Mouse (Mus musculus) heart, postnatal 14 days (tissue): ENCODE data around the gene Fam222a. TPM values are rescaled to one million over a fixed set of nuclear protein-coding genes. Genes with fewer than 3 reads are reported as not detected.
A peak's percentile ranks its signal among the peaks of the same experiment; 100 is the strongest.

ENCODE experiments used
- DNase-seq, 2 experiments: peaks; one replicate each; pipeline ENCODE4 v3.0.0; 2021 to 2022
- intact Hi-C: fragments of 180-260 bp; cut with DNase I; formaldehyde crosslinking; loops from one replicate; pipeline ENCODE4 v1.15.1; 2025
- long read RNA-seq, 2 experiments: library from polyadenylated mRNA; stranded (forward); transcript quantifications; one replicate each; pipeline ENCODE4 v2.0.0; 2021
- total RNA-seq, 2 experiments: library from RNA; stranded (reverse); gene quantifications; 2 replicates each; pipeline ENCODE4 v1.2.3; 2021

Gene Fam222a
- 1 to 10 TPM; 3.2 to 5.4 TPM for total RNA-seq
- long read RNA-seq, experiment 1, transcript Fam222a-201 (3 exons, 2,930 nt) = major isoform, 6 of 10 reads
- long read RNA-seq, experiment 1, partial matches to known transcripts = 3 of 10 reads
- long read RNA-seq, experiment 1, other reads (novel, unspliced or antisense) = 1 of 10 reads
- long read RNA-seq, experiment 2, partial matches to known transcripts = 1 of 4 reads
- long read RNA-seq, experiment 2, other reads (novel, unspliced or antisense) = 1 of 4 reads

DNA sequence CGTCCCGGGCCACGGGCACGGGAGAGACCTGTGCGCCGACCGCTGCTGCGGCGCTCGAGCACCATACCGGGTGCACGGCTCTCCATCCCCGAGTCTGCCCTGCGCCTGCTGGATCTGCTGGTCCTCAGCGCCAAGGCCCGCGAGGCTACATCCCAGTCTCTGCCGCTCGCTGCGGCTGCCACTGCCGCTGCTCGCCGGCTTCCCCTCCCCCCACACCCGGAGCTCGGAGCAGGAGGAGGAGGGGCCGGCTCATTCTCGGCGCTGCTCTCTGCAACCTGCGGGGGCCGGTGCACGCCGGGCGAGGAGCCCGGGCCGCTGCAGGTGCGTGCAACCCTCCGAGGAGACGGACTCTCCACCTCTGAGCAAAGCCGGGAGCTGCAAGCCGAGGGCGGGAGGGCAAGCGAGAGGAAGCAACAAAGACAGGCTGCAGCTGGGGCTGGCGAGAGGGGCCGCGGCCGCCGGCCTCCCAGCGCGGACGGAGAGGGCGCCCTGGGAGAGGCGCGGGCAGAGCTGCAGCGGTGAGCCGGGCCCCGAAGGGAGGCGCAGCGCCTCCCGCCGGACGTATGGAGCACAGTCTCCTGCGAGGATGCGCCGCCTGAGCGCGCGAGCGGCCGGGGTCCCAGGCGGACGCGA is at the start of gene Fam222a:
Gene Fam222a, plus strand, starts transcription at position 452 of the 633 bp plus-strand sequence.
- intact Hi-C loops = loop anchor here (2.0 to 5.0 kb wide), 2 partner anchors 35 to 103 kb away; no protein-coding TSS in a partner anchor
- peak; percentile 71 to 72 for DNase-seq

DNA sequence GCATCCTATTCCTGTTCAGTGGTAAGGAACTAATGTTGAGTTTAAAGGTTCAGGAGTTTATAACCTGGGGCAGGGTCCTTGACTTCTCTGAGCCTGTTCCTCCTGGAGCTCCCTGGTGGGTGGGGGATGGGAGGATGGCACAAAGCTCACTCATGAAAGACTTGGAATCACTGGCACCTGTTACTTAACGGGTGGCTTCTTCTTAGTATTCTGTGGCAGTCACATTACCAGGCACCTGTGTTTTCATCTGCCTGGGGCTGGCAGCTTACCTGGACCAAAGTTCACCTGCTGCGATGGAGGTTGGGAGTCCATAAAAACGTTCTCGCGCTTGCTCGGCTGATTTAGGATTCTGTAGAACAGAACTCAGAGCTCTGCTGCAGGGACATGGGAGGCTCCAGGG is 39.5 kb upstream of the Fam222a start:
- DNase-seq = no peak
- intact Hi-C loops = no loop called here

DNA sequence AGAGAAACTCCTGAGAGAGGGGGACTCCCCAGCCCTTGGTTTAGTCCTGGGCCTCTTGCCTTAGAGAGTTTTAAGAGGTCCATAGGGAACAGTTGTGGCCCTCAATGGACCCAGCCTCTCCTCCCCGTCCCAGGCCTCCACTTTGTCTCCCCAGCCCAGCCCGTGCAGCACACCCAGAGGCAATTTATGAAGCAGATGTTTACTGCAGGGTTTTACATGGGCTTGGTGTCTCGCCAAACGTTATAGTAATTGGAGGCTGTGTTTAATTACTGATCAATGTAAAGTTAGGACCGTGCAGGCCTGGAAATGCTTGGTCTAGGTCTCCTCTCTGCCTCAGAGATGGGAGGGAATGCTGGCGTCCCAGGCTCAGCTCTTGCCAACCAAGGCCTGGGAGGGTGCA is 37.5 kb upstream of the Fam222a start:
- intact Hi-C loops = loop anchor here (5.0 kb wide), 1 partner anchor 58 kb away; no protein-coding TSS in a partner anchor
- DNase-seq = no peak

- intact Hi-C loops = loop anchor here (5.0 kb wide), 1 partner anchor 60 kb away; no protein-coding TSS in a partner anchor
- no peak for DNase-seq
Observed at GRCm38 (mm10) chr5:114532055-114532454, 35.8 kb upstream of the Fam222a start.

GRCm38 (mm10) chr5:114537308-114538020 is 30.4 kb upstream of the Fam222a start:
- intact Hi-C loops = no loop called here
- peak in 1 of 2 experiments; percentile 12 for DNase-seq

DNA sequence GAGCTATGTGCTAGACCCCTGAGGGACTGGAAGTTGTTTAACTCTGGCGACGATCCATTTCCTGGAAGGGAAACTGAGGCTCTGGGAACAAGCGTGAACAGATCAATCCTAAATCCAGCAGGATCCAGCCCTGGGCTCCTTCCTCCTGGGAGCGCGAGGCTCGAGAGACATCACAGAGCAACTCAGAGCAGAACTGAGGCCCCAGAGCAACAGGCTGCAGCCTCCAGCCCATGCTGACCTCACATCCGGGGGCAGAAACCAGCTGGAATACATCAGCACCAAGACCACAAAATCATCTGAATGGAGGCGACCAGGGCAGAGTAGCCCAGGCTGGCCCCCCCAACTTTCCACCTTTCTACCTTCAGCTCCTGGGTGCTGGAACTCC is 29.8 kb upstream of the Fam222a start:
- DNase-seq = peak in 1 of 2 experiments; percentile 29
- intact Hi-C loops = no loop called here

DNA sequence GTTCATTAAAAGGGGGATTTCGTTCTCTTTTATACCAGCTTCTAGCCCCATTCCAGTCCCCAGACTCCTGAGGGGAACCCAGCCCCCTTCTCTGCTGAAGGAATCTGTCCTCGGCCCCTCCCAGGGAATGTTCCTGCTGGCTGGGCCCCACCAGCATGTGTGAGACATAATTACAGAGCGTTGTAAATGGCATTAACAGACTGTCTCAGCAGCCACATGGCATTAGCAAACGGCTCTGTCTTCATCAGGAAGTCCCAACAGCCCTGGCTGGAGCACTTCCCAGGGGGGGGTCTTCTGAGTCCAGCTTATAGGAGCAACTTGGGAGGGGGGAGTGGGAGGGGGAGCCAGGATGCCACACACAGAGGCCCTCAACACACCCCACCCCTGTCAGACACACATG is 29.1 kb upstream of the Fam222a start:
- intact Hi-C loops = no loop called here
- DNase-seq = no peak

- DNase-seq = no peak
- intact Hi-C loops = no loop called here
Observed at GRCm38 (mm10) chr5:114539766-114540165, 28.1 kb upstream of the Fam222a start.

- DNase-seq = peak; percentile 11 to 40
Observed at GRCm38 (mm10) chr5:114541656-114542445, 26.0 kb upstream of the Fam222a start.

DNA sequence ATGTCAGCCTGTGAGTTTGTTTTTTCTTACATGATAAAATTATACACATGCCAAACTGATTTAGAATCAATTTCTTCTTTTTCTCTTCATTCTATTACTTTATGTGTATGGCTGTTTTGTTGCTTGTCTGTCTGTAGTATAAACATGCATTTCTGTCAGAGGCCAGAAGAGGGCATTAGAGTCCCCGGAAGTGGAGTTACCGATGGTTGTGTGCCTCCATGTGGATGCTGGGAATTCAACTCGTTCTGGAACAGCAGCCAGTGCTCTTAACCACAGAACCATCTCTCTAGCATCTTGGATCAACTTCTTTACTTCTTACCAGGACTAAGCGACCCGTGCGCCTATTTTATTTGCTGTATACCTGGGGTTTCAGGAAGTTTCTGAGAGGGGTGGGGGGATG is 24.2 kb upstream of the Fam222a start:
- intact Hi-C loops = no loop called here
- no peak for DNase-seq

More at GRCm38 (mm10) chr5:114541656-114542445, 26.0 kb upstream of the Fam222a start:
- intact Hi-C loops = no loop called here

DNA sequence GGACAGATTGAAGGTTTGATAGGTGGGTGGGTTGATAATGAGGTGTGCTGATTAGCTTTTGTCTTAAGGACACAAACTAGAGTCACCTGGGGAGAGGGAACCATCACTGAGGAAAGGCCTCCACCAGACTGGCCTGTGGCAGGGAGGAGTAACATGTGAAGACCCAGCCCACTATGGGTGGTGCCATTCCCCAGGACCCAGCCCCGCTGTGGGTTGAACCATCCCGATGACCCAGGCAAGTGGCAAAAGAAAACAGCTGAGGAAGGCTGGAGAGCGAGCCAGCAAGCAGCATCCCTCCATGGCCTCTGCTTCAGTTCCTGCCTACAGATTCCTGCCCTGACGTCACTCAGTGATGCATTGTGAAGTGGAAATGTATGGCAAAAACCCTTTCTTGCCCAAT is 23.6 kb upstream of the Fam222a start:
- intact Hi-C loops = no loop called here
- no peak for DNase-seq

- DNase-seq = no peak
- intact Hi-C loops = no loop called here
Observed at GRCm38 (mm10) chr5:114545076-114545475, 22.7 kb upstream of the Fam222a start.

- intact Hi-C loops = no loop called here
- DNase-seq = no peak
Observed at GRCm38 (mm10) chr5:114548976-114549375, 18.8 kb upstream of the Fam222a start.

- no peak for DNase-seq
- intact Hi-C loops = no loop called here
Observed at GRCm38 (mm10) chr5:114549770-114550169, 18.0 kb upstream of the Fam222a start.

DNA sequence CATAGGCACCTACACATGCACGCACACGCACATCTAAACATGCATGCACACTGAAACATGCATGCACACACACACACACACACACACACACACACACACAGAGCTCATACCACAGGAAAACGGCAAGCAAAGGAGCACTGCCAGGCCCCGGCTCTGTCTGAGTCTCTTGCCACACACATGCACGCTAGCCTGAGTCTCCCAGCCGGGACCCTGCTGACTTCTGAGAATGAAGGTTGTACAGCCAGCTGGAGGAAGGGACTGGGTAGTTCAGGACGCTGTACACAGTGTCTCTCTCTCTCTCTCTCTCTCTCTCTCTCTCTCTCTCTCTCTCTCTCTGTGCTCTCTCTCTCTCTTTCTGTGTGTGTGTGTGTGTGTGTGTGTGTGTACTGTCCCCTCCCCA is 17.4 kb upstream of the Fam222a start:
- no peak for DNase-seq
- intact Hi-C loops = no loop called here

DNA sequence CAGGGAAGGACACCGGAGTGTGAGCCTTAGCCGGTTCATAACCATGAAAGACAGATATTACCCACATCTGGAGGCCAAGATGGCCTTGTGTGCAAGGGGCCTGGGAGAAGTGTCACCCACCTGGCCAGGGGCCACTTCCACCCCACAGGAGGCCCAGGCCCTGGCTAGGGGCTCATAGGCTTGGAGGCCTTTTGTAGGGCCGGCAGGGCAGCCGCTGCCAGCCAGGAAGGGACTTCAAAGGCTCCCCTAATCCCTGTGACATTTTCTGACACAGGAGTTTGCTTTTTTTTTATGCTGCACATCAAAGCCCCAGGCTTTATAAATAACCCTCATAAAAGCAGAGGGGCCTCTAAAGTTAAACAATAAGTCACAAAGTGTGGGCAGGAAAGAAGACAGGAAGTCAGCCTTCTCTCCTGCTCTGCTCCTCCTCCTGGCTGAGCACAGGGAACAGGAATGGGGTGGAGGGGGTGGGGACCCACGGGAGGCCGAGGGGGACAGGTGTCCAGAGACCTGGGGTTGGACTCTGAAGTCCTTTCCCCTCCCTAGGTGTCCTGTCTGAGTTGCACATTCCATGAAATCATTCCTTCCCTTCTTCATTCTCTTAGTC is 16.8 kb upstream of the Fam222a start:
- intact Hi-C loops = no loop called here
- DNase-seq = no peak

- intact Hi-C loops = no loop called here
- DNase-seq = no peak
Observed at GRCm38 (mm10) chr5:114552507-114553208, 15.2 kb upstream of the Fam222a start.

DNA sequence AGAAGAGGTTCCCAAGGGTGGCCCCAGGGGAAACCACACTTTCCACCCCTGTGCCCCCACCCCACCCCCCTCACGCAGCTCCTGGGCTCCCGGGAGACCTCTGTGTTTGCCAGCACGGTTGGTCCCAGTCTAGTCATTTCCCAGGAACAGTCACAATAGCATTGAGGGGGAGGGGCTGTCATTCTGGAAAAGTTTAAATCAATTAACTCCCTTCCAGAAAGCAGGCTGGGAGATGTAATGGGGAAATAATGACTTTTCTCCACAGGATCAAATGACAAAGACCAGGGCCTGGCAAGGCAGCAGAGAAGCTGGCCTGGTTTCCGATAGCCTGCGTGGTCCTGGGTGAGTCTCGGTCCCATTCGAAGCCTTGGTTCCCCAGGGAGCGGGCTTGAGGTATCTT is 14.1 kb upstream of the Fam222a start:
- DNase-seq = no peak
- intact Hi-C loops = no loop called here

DNA sequence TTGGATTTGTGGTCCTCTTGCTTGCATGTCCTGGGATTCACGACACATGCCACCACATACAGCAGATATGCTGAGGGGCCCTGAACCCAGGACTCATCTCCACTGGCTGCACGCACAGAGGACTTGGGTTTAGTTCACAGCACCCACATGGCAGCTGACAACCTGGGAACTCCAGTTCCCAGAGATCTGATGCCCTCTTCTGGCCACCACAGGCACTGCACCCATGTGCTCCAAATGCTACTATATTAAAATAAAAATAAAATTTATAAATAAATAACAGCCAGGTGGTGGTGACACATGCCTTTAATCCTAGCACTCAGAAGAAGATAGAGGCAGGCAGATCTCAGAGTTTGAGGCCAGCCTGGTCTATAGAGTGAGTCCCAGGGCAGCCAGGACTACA is 12.4 kb upstream of the Fam222a start:
- DNase-seq = no peak
- intact Hi-C loops = no loop called here

DNA sequence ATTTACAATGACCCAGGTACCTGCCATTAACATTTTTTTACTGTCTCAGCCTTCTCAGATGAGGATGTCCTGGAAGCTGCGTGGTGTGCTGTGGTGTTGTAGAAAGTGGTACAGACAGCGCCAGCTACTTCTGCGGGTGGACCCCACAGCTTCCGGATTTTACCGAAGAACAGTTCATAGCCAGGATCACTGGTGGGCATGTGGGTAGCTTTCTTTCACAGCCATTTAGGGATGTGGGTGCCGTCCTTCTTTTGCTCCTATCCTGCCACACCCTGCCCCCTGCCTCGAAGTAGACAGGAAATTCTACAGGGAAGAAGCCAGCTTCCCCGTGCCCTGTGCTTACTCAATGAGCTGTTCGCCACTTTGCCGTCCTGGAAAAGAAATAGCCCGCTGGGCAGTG is 11.7 kb upstream of the Fam222a start:
- intact Hi-C loops = loop anchor here (2.0 kb wide), 1 partner anchor 47 kb away; no protein-coding TSS in a partner anchor
- DNase-seq = no peak
